Mouse (Mus musculus) liver, embryonic 11.5 days (tissue): ENCODE measurements around the gene Tmem132a. TPM values are rescaled to one million over a fixed set of nuclear protein-coding genes. Genes with fewer than 3 reads are reported as not detected.

Source experiments
- ATAC-seq: fragments of 200-750 bp; cut with Nextera tagmentation; replicated peaks from 2 replicates; pipeline ENCODE4 v1.8.0; 2017; ENCODE audit warnings: moderate number of reproducible peaks, mild to moderate bottlenecking, moderate TSS enrichment, moderate library complexity; ENCODE audit not compliant: low FRiP score
- DNase-seq: peaks from one replicate; pipeline ENCODE4 v3.0.0-alpha.2; 2017; ENCODE audit warnings: low spot score
- H3K27ac ChIP-seq: fragments of 300-500 bp; sonication (generic); 2 replicates; pipeline ENCODE4 v1.5.1; 2014; ENCODE audit warnings: mild to moderate bottlenecking, low read depth, low read length, control low read depth
- H3K27me3 ChIP-seq: fragments of 300-500 bp; sonication (generic); replicated peaks from 2 replicates; pipeline ENCODE4 v1.6.1; 2014; ENCODE audit warnings: low read length, mixed read lengths; ENCODE audit not compliant: control insufficient read depth, insufficient read depth
- H3K36me3 ChIP-seq: fragments of 300-500 bp; sonication (generic); 2 replicates; pipeline ENCODE4 v1.6.1; 2014; ENCODE audit warnings: mild to moderate bottlenecking, low read length, moderate library complexity, mixed read lengths; ENCODE audit not compliant: control insufficient read depth, insufficient read depth
- H3K4me1 ChIP-seq: fragments of 300-500 bp; sonication (generic); replicated peaks from 2 replicates; pipeline ENCODE4 v1.6.1; 2014; ENCODE audit warnings: low read length, mixed read lengths; ENCODE audit not compliant: control insufficient read depth, insufficient read depth
- H3K4me2 ChIP-seq: fragments of 300-500 bp; sonication (generic); 2 replicates; pipeline ENCODE4 v1.6.1; 2014; ENCODE audit warnings: mild to moderate bottlenecking, control low read depth, moderate library complexity
- H3K4me3 ChIP-seq: fragments of 300-500 bp; sonication (generic); 2 replicates; pipeline ENCODE4 v1.5.1; 2014; ENCODE audit warnings: low read depth, low read length, control low read depth
- H3K9ac ChIP-seq: fragments of 300-500 bp; sonication (generic); 2 replicates; pipeline ENCODE4 v1.6.1; 2014; ENCODE audit warnings: low read depth, low read length, control low read depth
- H3K9me3 ChIP-seq: fragments of 300-500 bp; sonication (generic); 2 replicates; pipeline ENCODE4 v1.6.1; 2016; ENCODE audit warnings: low read length, inconsistent platforms, mixed read lengths; ENCODE audit not compliant: control insufficient read depth
- WGBS: fragments of 180-500 bp; shearing (Covaris S2); extraction: QIAGEN DNeasy Blood & Tissue Kit; methylation state at CpG from one replicate; pipeline ENCODE4 v1.1.7; 2014; 5-methylcytosine and 5-hydroxymethylcytosine counted together
- polyA plus RNA-seq: library from polyadenylated mRNA; unstranded; fragments of >200 nt; fragmentation: Nextera tagmentation; extraction: Ambion mirVana; gene quantifications from 2 replicates; pipeline ENCODE4 v1.2.1, GENCODE M21; 2014

Tmem132a gene
- polyA plus RNA-seq, 1 experiment from 2014 or later, result 27.7 TPM

DNA sequence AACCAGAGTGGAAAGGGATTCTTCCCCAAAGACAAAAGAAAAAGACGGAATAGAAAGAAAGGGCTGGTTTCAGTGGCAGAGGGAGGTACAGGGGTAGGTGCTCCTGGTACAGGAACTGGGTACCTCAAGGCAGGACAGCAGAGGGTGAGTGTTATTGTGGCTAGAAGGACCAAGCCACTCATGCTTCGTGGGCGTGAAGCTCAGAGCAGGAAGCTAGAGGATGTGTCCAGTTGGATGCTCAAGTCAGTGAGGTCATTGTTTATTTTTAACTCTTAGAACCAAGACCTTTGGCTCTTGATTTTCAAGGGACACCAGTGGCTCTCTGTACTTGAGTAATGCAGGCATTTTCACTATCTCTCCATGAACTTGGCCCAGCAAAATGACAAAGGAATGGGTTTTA is 37.7 kb downstream of the Tmem132a start:
- no peak overlapping the region for H3K27ac ChIP-seq
- no peaks in the 10 kb centered on the region for H3K4me1 ChIP-seq
- H3K9me3 ChIP-seq, result no peaks in the 10 kb centered on the region
- H3K4me2 ChIP-seq, result no peak overlapping the region
- no peak for ATAC-seq
- H3K4me3 ChIP-seq, result no peak overlapping the region
- no peaks in the 10 kb centered on the region for H3K36me3 ChIP-seq
- no peak for DNase-seq
- 62% methylated on average over 3 of the region's 3 CpGs for WGBS
- no peaks in the 10 kb centered on the region for H3K27me3 ChIP-seq
- no peak overlapping the region for H3K9ac ChIP-seq

DNA sequence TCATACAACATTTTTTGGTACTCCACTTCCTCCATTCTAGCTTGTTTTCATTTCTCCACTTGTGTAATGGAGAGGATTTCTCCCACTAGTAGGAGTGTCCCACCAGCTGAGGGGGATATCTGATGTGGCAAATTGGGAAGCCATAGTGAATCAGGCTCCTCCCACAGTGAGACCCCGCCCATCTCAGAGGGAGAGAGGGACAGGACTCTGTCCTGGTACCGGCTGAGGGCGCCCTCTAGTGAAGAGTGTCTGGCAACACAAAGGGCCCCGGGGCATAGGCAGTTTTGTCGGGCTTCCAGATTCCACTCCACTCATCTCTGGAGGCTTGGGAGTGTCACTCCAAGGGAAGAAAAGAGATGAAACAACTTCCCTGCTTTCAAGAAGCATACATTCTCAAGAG is 38.3 kb downstream of the Tmem132a start:
- Histone ChIP-seq H3K27ac (no peak overlapping the region), H3K4me1 (no peaks in the 10 kb centered on the region), H3K9me3 (no peaks in the 10 kb centered on the region), H3K36me3 (no peaks in the 10 kb centered on the region), H3K27me3 (no peaks in the 10 kb centered on the region), H3K4me3 (no peak overlapping the region), H3K4me2 (no peak overlapping the region), H3K9ac (no peak overlapping the region)
- DNase-seq, result peak; percentile 56
- 5% methylated on average over 5 of the region's 5 CpGs for WGBS
- ATAC-seq, result 0 out of 2 replicates have a peak, but pooled peaks have one; percentile 43

DNA sequence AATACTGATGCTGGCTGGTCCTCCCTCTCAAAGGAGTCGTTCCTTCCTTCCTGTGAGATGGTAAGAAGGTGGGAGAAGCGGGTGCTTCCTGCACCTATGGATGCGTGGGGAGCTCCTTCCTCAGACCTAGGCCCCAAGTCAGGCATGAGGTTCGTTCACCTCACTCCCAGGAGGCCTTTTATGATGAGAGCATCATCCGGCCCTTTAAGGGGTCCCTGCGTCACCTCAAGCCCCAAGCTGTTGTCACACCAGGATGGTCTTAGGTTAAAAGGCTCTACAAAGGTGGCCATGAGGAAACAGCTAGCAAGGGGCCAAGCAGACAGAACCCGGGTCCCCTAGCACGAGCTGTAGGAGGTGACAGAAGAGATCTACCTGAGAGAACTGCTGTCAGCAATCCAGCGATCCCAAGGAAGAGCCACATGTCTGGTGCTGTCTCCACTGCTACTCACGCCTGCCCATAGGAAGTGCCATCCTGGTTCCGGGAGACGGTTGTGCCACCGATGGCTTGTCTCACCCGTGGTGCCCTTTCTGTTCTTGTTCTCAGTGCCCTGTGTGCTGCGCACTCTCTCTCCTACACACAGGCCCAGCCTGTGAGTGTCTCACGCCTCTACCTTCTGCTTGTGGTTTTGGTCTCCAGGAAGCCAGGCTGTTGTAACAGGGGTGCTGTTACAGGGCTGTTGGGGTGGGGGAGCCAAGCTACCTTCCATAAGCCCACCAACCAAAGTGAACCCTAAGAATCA is 40.1 kb downstream of the Tmem132a start, which contains the start of gene Cd6:
TSS of gene Cd6 (minus strand) at position 623 of the 740 bp plus-strand sequence.
- no peaks in the 10 kb centered on the region for H3K4me1 ChIP-seq
- H3K27me3 ChIP-seq, result no peaks in the 10 kb centered on the region
- H3K4me2 ChIP-seq, result no peak within 1 kb of the TSS
- no peak within 1 kb of the TSS for H3K27ac ChIP-seq
- no peak for DNase-seq
- ATAC-seq, result no peak
- WGBS, result 80% methylated on average over 16 of the region's 16 CpGs
- H3K9me3 ChIP-seq, result no peaks in the 10 kb centered on the region
- H3K9ac ChIP-seq, result no peak within 1 kb of the TSS
- H3K36me3 ChIP-seq, result no peaks in the 10 kb centered on the region
- no peak within 1 kb of the TSS for H3K4me3 ChIP-seq

- no peak for ATAC-seq
- Histone ChIP-seq H3K4me1 (no peaks in the 10 kb centered on the region), H3K36me3 (no peaks in the 10 kb centered on the region), H3K27ac (no peak overlapping the region), H3K9ac (no peak overlapping the region), H3K4me2 (no peak overlapping the region), H3K9me3 (no peaks in the 10 kb centered on the region), H3K4me3 (no peak overlapping the region), H3K27me3 (no peaks in the 10 kb centered on the region)
- no peak for DNase-seq
- WGBS, result 86% methylated on average over 5 of the region's 5 CpGs
Measured at GRCm38 (mm10) chr19:10828321-10828720, 41.4 kb downstream of the Tmem132a start.

DNA sequence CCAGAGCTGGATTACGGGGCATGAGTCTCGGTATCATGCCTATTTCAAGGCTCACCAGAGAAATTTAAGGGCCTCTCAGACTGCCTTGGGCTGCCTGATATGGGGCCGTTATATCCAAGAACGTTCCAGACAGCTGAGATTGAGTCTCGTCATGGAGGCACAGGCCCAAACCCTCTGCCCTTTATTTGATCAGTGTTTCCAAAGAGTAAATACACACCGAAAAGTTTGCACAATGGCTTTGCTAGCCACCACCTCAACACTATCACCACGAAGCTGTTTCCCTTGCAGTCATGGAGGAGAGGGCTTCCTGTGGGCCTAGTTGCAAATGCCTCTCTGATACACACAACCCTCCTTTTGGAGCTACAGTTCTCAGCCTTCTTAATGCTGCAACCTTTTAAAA is 45.7 kb downstream of the Tmem132a start:
- no peak overlapping the region for H3K9ac ChIP-seq
- ATAC-seq (no peak), DNase-seq (no peak)
- H3K4me1 ChIP-seq, result no peaks in the 10 kb centered on the region
- 72% methylated on average over 7 of the region's 7 CpGs for WGBS
- H3K4me3 ChIP-seq, result no peak overlapping the region
- no peak overlapping the region for H3K27ac ChIP-seq
- no peaks in the 10 kb centered on the region for H3K36me3 ChIP-seq
- no peak overlapping the region for H3K4me2 ChIP-seq
- no peaks in the 10 kb centered on the region for H3K27me3 ChIP-seq
- no peaks in the 10 kb centered on the region for H3K9me3 ChIP-seq

- H3K9me3 ChIP-seq, result no peaks in the 10 kb centered on the region
Measured at GRCm38 (mm10) chr19:10822534-10822933, 47.2 kb downstream of the Tmem132a start.

GRCm38 (mm10) chr19:10821319-10821718 is 48.4 kb downstream of the Tmem132a start:
- 75% methylated on average over 7 of the region's 7 CpGs for WGBS
- no peak for DNase-seq

More at GRCm38 (mm10) chr19:10822534-10822933, 47.2 kb downstream of the Tmem132a start:
- Histone ChIP-seq H3K27ac (no peak overlapping the region), H3K36me3 (no peaks in the 10 kb centered on the region), H3K9ac (no peak overlapping the region), H3K4me1 (no peaks in the 10 kb centered on the region), H3K4me3 (no peak overlapping the region), H3K4me2 (no peak overlapping the region), H3K27me3 (no peaks in the 10 kb centered on the region)
- ATAC-seq (no peak), DNase-seq (no peak)
- WGBS, result 86% methylated on average over 4 of the region's 4 CpGs

DNA sequence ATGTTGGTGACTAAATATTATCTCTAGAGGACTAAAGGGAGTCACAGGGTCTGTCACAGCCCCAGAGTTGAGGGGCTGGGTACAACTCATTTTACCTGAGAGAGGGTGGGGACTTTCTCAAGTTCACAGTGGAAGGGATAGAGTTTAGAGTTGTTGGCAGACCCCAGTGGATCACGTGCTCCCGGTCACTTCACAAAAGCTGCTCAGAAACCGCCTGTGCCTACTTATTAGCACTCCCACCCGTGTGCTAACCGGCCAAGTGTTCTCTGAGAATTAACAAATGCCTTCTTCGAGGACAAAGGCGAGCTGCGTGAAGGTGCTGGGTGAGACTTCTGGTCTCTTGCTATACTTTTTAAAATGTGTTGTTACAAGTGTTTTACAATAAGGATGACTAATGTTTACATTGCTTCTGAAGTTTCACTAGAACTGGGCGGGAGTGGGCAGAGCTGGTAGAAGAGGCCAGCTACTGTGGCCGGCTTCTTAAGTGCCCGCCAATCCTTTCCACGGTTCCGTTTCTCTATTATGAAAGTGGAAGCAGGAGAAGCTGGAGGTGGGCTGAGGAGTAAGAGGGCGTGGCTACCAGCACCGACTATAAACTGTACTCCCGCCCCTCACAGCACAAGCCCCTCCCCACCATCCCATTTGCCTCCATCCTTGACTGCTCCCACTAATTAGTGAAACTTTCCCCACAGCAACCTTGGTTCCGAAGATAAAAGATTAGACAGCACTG is 51.4 kb downstream of the Tmem132a start:
- H3K9me3 ChIP-seq, result no peaks in the 10 kb centered on the region
- no peaks in the 10 kb centered on the region for H3K4me1 ChIP-seq
- peak overlapping the region; percentile 48 for H3K4me2 ChIP-seq
- H3K4me3 ChIP-seq, result no peak overlapping the region
- no peak overlapping the region for H3K27ac ChIP-seq
- no peak for DNase-seq
- H3K36me3 ChIP-seq, result no peaks in the 10 kb centered on the region
- no peak for ATAC-seq
- peak overlapping the region; percentile 9; the same call in 1 of the 2 replicates for H3K9ac ChIP-seq
- no peaks in the 10 kb centered on the region for H3K27me3 ChIP-seq
- 43% methylated on average over 17 of the region's 17 CpGs for WGBS

More at GRCm38 (mm10) chr19:10821319-10821718, 48.4 kb downstream of the Tmem132a start:
- H3K9me3 ChIP-seq, result no peaks in the 10 kb centered on the region
- H3K36me3 ChIP-seq, result no peaks in the 10 kb centered on the region
- no peak overlapping the region for H3K4me3 ChIP-seq
- no peaks in the 10 kb centered on the region for H3K4me1 ChIP-seq
- H3K27ac ChIP-seq, result no peak overlapping the region
- no peaks in the 10 kb centered on the region for H3K27me3 ChIP-seq
- ATAC-seq, result no peak
- H3K9ac ChIP-seq, result no peak overlapping the region
- H3K4me2 ChIP-seq, result no peak overlapping the region
